Mouse (Mus musculus) forebrain, embryonic 14.5 days (tissue): ENCODE results near the gene Edn1. TPM values are rescaled to one million over a fixed set of nuclear protein-coding genes. Genes with fewer than 3 reads are reported as not detected.

Experiments
- ATAC-seq: fragments of 200-750 bp; cut with Nextera tagmentation; 2 replicates; pipeline ENCODE4 v1.8.0; 2017; ENCODE audit warnings: mild to moderate bottlenecking, moderate library complexity
- DNase-seq: peaks from one replicate; pipeline ENCODE4 v3.0.0-alpha.2; 2015; ENCODE audit warnings: low spot score
- H3K27ac ChIP-seq: fragments of 300-500 bp; sonication (generic); 2 replicates; pipeline ENCODE4 v1.5.1; 2014; ENCODE audit warnings: low read depth, mild to moderate bottlenecking, control low read depth, low read length, moderate library complexity
- H3K27me3 ChIP-seq: fragments of 300-500 bp; sonication (generic); replicated peaks from 2 replicates; pipeline ENCODE4 v1.6.1; 2014; ENCODE audit warnings: low read length, control low read depth, mixed read lengths; ENCODE audit not compliant: control insufficient read depth, insufficient read depth
- H3K36me3 ChIP-seq: fragments of 300-500 bp; sonication (generic); 2 replicates; pipeline ENCODE4 v1.6.1; 2014; ENCODE audit warnings: low read length, control low read depth; ENCODE audit not compliant: control insufficient read depth, insufficient read depth
- H3K4me1 ChIP-seq: fragments of 300-500 bp; sonication (generic); 2 replicates; pipeline ENCODE4 v1.6.1; 2014; ENCODE audit warnings: antibody characterized with exemption, low read length, control low read depth; ENCODE audit not compliant: control insufficient read depth, insufficient read depth
- H3K4me2 ChIP-seq: fragments of 300-500 bp; sonication (generic); 2 replicates; pipeline ENCODE4 v1.6.1; 2014; ENCODE audit warnings: mild to moderate bottlenecking, control low read depth, low read length
- H3K4me3 ChIP-seq: fragments of 300-500 bp; sonication (generic); 2 replicates; pipeline ENCODE4 v1.5.1; 2014; ENCODE audit warnings: low read depth, low read length, control low read depth
- H3K9ac ChIP-seq: fragments of 300-500 bp; sonication (generic); 2 replicates; pipeline ENCODE4 v1.6.1; 2014; ENCODE audit warnings: mild to moderate bottlenecking, low read length, control low read depth, moderate library complexity
- H3K9me3 ChIP-seq: fragments of 300-500 bp; sonication (generic); replicated peaks from 2 replicates; pipeline ENCODE4 v1.6.1; 2016; ENCODE audit warnings: low read length, control low read depth, mixed read lengths; ENCODE audit not compliant: control insufficient read depth
- WGBS: fragments of 180-500 bp; shearing (Covaris S2); extraction: QIAGEN DNeasy Blood & Tissue Kit; methylation state at CpG from one replicate; pipeline ENCODE4 v1.1.7; 2014; 5-methylcytosine and 5-hydroxymethylcytosine counted together
- polyA plus RNA-seq: library from polyadenylated mRNA; unstranded; fragments of >200 nt; fragmentation: Nextera tagmentation; extraction: Ambion mirVana; gene quantifications from 2 replicates; pipeline ENCODE4 v1.2.1, GENCODE M21; 2014

Edn1 gene
- polyA plus RNA-seq, 1 experiment from 2014 or later, result 0.98 TPM

GRCm38 (mm10) chr13:42306870-42307800 lies 5.9 kb downstream of the Edn1 start:
- no peaks in the 10 kb centered on the region for H3K36me3 ChIP-seq
- no peak overlapping the region for H3K9ac ChIP-seq
- peaks cover 3% of the 10 kb centered on the region; the same call in 1 of the 2 replicates for H3K4me1 ChIP-seq
- no peak for ATAC-seq
- H3K4me2 ChIP-seq, result no peak overlapping the region
- H3K27ac ChIP-seq, result no peak overlapping the region
- H3K4me3 ChIP-seq, result no peak overlapping the region
- H3K9me3 ChIP-seq, result no peaks in the 10 kb centered on the region
- H3K27me3 ChIP-seq, result peaks cover 21% of the 10 kb centered on the region
- 76% methylated on average over 14 of the region's 14 CpGs for WGBS
- no peak for DNase-seq

GRCm38 (mm10) chr13:42308368-42309103 lies 7.3 kb downstream of the Edn1 start:
- no peak overlapping the region for H3K27ac ChIP-seq
- H3K9me3 ChIP-seq, result no peaks in the 10 kb centered on the region
- H3K4me1 ChIP-seq, result no peaks in the 10 kb centered on the region
- DNase-seq, result no peak
- no peaks in the 10 kb centered on the region for H3K36me3 ChIP-seq
- H3K9ac ChIP-seq, result no peak overlapping the region
- 67% methylated on average over 16 of the region's 16 CpGs for WGBS
- ATAC-seq, result no peak
- H3K27me3 ChIP-seq, result peaks cover 8% of the 10 kb centered on the region
- H3K4me3 ChIP-seq, result no peak overlapping the region
- H3K4me2 ChIP-seq, result no peak overlapping the region

- 29% methylated on average over 11 of the region's 11 CpGs for whole genome bisulfite sequencing
- peak; percentile 32 for DNase-seq
- Histone ChIP-seq H3K27ac (no peak overlapping the region), H3K4me3 (no peak overlapping the region), H3K4me1 (no peaks in the 10 kb centered on the region), H3K27me3 (peaks cover 2% of the 10 kb centered on the region; the same call in 1 of the 2 replicates), H3K9me3 (no peaks in the 10 kb centered on the region), H3K9ac (no peak overlapping the region), H3K4me2 (no peak overlapping the region), H3K36me3 (no peaks in the 10 kb centered on the region)
- no peak for ATAC-seq
These were observed 8.5 kb downstream of the Edn1 start for GRCm38 (mm10) chr13:42309804-42310203.

- Histone ChIP-seq H3K4me2 (no peak overlapping the region), H3K9me3 (no peaks in the 10 kb centered on the region), H3K27me3 (no peaks in the 10 kb centered on the region), H3K27ac (no peak overlapping the region), H3K4me3 (no peak overlapping the region), H3K4me1 (no peaks in the 10 kb centered on the region), H3K9ac (no peak overlapping the region), H3K36me3 (no peaks in the 10 kb centered on the region)
- no peak for DNase-seq
- no peak for ATAC-seq
- 52% methylated on average over 1 of the region's 1 CpGs for WGBS
These were observed 14.4 kb downstream of the Edn1 start for GRCm38 (mm10) chr13:42315628-42316027.

GRCm38 (mm10) chr13:42317808-42318207 lies 16.5 kb downstream of the Edn1 start:
- ATAC-seq, result no peak
- H3K4me1 ChIP-seq, result no peaks in the 10 kb centered on the region
- 95% methylated on average over 4 of the region's 4 CpGs for whole genome bisulfite sequencing
- H3K4me2 ChIP-seq, result no peak overlapping the region
- no peaks in the 10 kb centered on the region for H3K27me3 ChIP-seq
- DNase-seq, result no peak
- H3K9ac ChIP-seq, result no peak overlapping the region
- no peaks in the 10 kb centered on the region for H3K9me3 ChIP-seq
- H3K36me3 ChIP-seq, result no peaks in the 10 kb centered on the region
- H3K4me3 ChIP-seq, result no peak overlapping the region
- H3K27ac ChIP-seq, result no peak overlapping the region

- Histone ChIP-seq H3K27me3 (no peaks in the 10 kb centered on the region), H3K4me1 (no peaks in the 10 kb centered on the region), H3K36me3 (no peaks in the 10 kb centered on the region), H3K4me2 (no peak overlapping the region), H3K27ac (no peak overlapping the region), H3K4me3 (no peak overlapping the region), H3K9ac (no peak overlapping the region), H3K9me3 (no peaks in the 10 kb centered on the region)
- no peak for DNase-seq
- 96% methylated on average over 2 of the region's 2 CpGs for WGBS
- no peak for ATAC-seq
These were observed 27.3 kb downstream of the Edn1 start for GRCm38 (mm10) chr13:42328576-42328975.

- 99% methylated on average over 2 of the region's 2 CpGs for WGBS
- Histone ChIP-seq H3K27me3 (no peaks in the 10 kb centered on the region), H3K4me1 (no peaks in the 10 kb centered on the region), H3K36me3 (no peaks in the 10 kb centered on the region), H3K27ac (no peak overlapping the region), H3K9ac (no peak overlapping the region), H3K4me3 (no peak overlapping the region), H3K9me3 (no peaks in the 10 kb centered on the region), H3K4me2 (no peak overlapping the region)
- no peak for ATAC-seq
- DNase-seq, result no peak
These were observed 29.8 kb downstream of the Edn1 start for GRCm38 (mm10) chr13:42331104-42331503.

GRCm38 (mm10) chr13:42334981-42335380 lies 33.7 kb downstream of the Edn1 start:
- H3K27me3 ChIP-seq, result no peaks in the 10 kb centered on the region
- no peak overlapping the region for H3K9ac ChIP-seq
- H3K4me2 ChIP-seq, result no peak overlapping the region
- no peaks in the 10 kb centered on the region for H3K9me3 ChIP-seq
- no peaks in the 10 kb centered on the region for H3K4me1 ChIP-seq
- H3K27ac ChIP-seq, result no peak overlapping the region
- no peak for ATAC-seq
- DNase-seq, result no peak
- H3K36me3 ChIP-seq, result no peaks in the 10 kb centered on the region
- WGBS, result 88% methylated on average over 3 of the region's 3 CpGs
- H3K4me3 ChIP-seq, result no peak overlapping the region

GRCm38 (mm10) chr13:42336414-42336813 lies 35.1 kb downstream of the Edn1 start:
- DNase-seq (no peak), ATAC-seq (no peak)
- Histone ChIP-seq H3K27ac (no peak overlapping the region), H3K9ac (no peak overlapping the region), H3K27me3 (no peaks in the 10 kb centered on the region), H3K9me3 (no peaks in the 10 kb centered on the region), H3K4me1 (no peaks in the 10 kb centered on the region), H3K4me2 (no peak overlapping the region), H3K36me3 (no peaks in the 10 kb centered on the region), H3K4me3 (no peak overlapping the region)
- WGBS, result 85% methylated on average over 4 of the region's 4 CpGs
